Mouse (Mus musculus): ENCODE measurements around the gene Pmepa1. TPM values are rescaled to one million over a fixed set of nuclear protein-coding genes. Genes with fewer than 3 reads are reported as not detected.

Gene Pmepa1
- polyA plus RNA-seq, 1 experiment = 260 TPM

DNA sequence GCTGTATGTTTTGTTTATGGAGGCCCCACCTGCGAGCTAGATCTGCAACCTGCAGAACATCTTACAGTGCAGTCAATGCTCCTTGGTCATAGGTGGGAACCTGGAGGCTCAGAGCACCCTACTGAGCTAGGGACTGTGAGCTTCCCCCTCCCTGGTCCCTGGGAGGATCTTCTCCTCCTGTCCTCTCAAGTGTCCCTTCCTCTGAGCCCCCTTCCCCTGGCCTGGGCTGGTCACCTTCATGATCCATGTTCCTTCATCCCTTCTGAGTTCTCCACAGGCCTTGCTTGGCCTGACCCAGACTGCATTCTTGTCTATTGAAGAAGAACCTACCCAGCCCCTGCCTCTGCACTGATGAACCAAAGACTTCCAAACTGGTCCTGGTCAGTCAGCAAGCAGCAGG is 101.8 kb downstream of the Pmepa1 start:
- H3K79me2 ChIP-seq (ENCODE audit: control insufficient read depth, insufficient read depth) = no peaks in the 10 kb centered on the region
- no peak overlapping the region for H3K4me3 ChIP-seq
- no peak for TF ChIP-seq REST (IDR thresholded peaks at IDR 0.05; ENCODE audit: insufficient read depth, insufficient read length)
- TF ChIP-seq SRF (IDR thresholded peaks at IDR 0.05; ENCODE audit: control insufficient read depth, insufficient read length, low read depth) = no peak
- TF ChIP-seq MYOG (IDR thresholded peaks at IDR 0.05; ENCODE audit: control insufficient read depth in 1 of 3, insufficient read depth in 1 of 3, insufficient read length in 2 of 3, low read depth in 2 of 3) = no peak
- TF ChIP-seq USF1 (IDR thresholded peaks at IDR 0.05; ENCODE audit: low read depth) = no peak
- H3K4me2 ChIP-seq (ENCODE audit: low read depth) = no peak overlapping the region
- H3ac ChIP-seq (ENCODE audit: control insufficient read depth, insufficient read length) = no peak overlapping the region
- peaks cover 38% of the 10 kb centered on the region for H3K27me3 ChIP-seq (ENCODE audit: control insufficient read depth, insufficient read depth, insufficient read length)
- H3K36me3 ChIP-seq (ENCODE audit: control insufficient read depth, insufficient read depth) = no peaks in the 10 kb centered on the region

Other genes starting within 250 kb of the Pmepa1 start
- gene Ctcfl, start 157.0 kb downstream of the Pmepa1 start, polyA plus RNA-seq (2012; fragmentation: generic; extraction: Trizol) = not detected
- gene Pck1, start 123.5 kb downstream of the Pmepa1 start, polyA plus RNA-seq (2012; fragmentation: generic; extraction: Trizol) = not detected
- gene Zbp1, start 57.6 kb downstream of the Pmepa1 start, polyA plus RNA-seq (2012; fragmentation: generic; extraction: Trizol) = 1.1 TPM
- not detected for gene 1700021F07Rik, start 246.1 kb upstream of the Pmepa1 start, polyA plus RNA-seq (2012; fragmentation: generic; extraction: Trizol)